Mouse (Mus musculus) right cerebral cortex, adult 2 months (tissue): ENCODE measurements around the gene Fgd6.

Source experiments
- DNase-seq, 2 experiments: peaks; one replicate each; pipeline ENCODE4 v3.0.0; 2021 to 2022; ENCODE audit warnings: low spot score in 2 of 2

Fgd6 gene

GRCm38 (mm10) chr10:94134535-94135390, 99.0 kb downstream of the Fgd6 start:
- DNase-seq = peak; percentile 22 to 44

DNA sequence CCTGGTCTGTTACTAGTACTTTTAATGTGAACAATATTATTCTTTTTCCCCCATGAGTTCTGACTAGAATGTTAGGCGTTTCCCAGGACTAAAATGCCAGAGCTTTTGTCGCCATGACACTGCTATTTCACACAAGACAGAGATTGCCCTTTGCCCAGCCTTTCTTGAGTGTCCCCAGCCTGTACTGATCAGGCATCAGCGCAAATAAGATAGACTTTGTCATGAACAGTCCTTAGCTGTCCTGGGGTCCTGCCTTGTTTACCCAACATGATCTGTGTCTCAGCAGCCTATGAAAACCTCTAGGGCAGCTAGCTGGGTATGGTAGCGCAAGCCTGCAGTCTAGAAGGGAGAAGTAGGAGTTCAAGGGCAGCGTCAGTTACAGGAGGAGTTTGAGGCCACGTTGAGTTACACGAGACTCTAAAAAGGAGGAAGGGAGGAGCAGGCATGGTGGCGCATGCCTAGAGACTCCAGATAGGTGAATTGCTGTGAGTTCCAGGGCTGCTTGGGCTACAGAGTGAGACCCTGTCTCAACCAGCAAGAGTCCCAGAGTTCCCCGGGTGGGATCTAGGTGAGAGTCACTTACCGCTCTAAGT, 103.2 kb downstream of the Fgd6 start:
- no peak for DNase-seq

- no peak for DNase-seq
Observed at GRCm38 (mm10) chr10:94140227-94140931, 104.6 kb downstream of the Fgd6 start.

GRCm38 (mm10) chr10:94142427-94142826, 106.6 kb downstream of the Fgd6 start:
- DNase-seq = no peak

DNA sequence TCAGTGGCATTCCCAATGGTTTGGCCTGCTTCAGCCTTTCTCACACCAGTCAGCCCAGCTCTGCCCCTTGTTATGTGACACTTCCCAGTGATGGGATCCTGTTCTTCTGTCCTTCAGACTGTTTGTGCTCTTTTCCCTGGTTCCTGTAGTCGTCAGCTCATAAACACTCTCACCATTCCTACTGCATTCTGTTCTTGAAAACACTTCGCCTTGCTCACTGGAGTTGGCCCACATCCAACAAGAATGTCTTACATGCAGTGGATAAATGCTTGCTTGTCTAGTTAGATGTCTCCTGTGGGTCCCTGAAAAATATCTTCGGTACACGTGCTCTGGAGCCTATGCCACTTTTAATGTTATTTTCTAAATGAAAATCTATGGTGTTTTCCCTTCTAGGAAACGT, 108.8 kb downstream of the Fgd6 start:
- DNase-seq = peak in 1 of 2 experiments; percentile 14

DNA sequence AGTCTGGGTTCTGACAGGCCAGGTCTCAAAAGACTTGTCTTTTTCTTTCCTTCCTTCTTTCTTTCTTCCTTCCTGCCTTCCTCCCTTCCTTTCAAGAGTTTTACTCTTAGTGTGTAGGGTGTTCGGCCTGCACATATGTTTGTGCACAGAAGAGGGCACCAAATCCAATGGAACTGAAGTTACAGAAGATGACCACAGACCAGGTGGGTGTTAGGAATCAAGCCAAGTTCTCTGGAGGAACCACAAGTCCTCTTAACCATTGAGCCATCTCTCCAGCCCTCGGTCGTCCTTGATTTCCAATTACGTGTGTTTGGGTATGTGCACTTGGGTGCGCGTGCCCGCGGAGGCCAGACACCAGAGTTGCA, 111.6 kb downstream of the Fgd6 start:
- DNase-seq = no peak

DNA sequence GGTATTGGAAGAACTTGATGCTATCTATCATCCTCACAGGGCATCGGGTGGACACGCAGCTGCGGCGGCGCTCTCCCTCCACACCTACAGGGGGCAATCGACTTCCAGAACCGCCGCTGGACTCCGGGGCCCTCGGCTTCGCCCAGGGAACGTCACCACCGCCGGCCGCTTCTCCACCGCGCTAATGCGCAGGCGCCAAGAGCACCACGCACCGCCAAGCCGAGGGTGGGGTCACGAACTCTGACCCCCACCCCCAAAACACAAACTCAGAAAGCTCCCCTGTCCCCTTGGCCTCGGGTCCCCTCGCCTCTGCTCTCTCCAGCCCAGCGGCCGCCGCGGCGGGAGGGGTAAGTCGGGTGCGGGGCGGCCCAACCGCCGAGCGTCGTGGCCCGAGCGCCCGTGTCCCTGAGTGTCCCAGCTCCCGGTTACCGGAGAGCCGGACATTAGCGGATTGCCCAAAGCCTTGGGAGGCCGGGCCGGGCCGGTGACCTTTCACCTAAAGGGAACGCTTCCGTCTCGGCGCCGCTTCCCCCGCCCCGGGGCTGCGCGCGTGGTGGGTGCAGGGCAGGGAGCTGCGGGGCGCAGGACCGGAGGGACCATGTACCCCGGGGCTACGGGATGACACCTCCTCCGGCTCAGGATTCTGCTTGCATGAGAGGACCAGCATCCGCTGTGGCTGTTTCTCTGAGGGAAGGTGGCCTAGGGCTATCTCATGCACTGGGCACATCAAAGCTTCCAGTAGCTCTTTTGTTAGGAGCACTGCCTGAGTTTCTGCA, 112.1 kb downstream of the Fgd6 start, which contains the start of gene Nr2c1:
TSS of gene Nr2c1 (plus strand) at position 268 of the 776 bp plus-strand sequence.
- DNase-seq = peak; percentile 93 to 94

GRCm38 (mm10) chr10:94151488-94151887, 115.7 kb downstream of the Fgd6 start:
- no peak for DNase-seq

GRCm38 (mm10) chr10:94153841-94154240, 118.0 kb downstream of the Fgd6 start:
- DNase-seq = no peak

DNA sequence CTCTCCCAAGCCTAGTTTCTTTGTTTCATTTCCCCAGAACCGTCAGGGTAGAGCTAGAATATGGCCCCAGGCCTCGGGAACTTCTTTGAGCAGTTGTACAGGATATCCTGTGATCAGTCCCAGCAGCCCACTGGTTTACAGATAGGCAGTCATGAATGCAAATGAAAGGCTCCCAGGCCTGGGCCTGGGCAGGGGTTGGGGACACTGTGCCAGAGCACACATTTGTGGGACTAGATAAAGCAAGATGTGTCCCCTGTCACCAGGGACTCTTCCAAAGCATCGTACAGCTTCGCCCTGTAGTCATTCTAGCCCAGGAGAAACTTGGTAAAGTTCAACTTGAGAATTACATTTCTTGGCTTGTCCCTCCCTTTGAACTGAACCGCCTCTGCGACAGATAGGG, 123.2 kb downstream of the Fgd6 start:
- DNase-seq = no peak

GRCm38 (mm10) chr10:94159406-94159805, 123.6 kb downstream of the Fgd6 start:
- DNase-seq = no peak

DNA sequence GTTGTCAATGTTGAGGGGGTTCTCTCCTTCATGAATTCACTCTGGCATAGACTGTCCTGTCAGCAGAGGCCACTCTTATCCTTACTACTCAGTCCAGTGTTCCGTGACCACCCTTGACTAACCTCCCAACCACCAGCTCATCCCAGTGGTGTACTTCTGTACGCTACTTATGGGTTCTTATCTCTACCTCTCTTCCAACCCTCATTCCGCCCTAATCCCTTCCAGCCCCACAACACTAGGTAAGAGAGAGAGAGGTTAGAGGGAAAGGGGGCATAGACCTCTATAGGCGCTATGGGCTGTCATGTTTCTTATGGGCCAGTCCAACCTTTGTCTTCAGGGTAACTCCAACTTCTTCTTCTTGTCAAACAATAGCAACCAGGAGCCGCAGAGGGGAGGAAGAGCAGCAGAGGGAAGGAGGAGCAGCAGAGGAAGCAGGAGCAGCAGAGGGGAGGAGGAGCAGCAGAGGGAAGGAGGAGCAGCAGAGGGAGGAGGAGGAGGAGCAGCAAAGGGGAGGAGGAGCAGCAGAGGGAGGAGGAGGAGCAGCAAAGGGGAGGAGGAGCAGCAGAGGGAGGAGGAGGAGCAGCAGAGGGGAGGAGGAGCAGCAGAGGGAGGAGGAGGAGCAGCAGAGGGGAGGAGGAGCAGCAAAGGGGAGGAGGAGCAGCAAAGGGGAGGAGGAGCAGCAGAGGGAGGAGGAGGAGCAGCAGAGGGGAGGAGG, 125.4 kb downstream of the Fgd6 start:
- no peak for DNase-seq

DNA sequence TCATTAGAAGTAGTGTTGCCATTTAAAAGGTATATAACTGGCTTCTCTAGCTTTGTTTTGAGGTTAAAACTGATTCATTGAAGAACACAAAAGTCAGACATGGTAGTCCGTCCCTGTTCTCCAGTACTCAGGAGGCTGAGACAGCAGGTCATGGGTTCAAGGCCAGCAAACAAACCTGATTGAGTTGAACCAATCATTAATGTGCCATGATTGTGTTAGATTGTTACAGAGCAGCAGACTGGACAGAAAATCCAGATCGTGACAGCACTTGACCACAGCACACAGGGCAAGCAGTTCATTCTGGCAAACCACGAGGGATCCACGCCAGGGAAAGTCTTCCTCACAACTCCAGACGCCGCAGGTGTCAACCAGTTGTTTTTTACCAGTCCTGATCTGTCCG, 126.2 kb downstream of the Fgd6 start:
- DNase-seq = no peak

DNA sequence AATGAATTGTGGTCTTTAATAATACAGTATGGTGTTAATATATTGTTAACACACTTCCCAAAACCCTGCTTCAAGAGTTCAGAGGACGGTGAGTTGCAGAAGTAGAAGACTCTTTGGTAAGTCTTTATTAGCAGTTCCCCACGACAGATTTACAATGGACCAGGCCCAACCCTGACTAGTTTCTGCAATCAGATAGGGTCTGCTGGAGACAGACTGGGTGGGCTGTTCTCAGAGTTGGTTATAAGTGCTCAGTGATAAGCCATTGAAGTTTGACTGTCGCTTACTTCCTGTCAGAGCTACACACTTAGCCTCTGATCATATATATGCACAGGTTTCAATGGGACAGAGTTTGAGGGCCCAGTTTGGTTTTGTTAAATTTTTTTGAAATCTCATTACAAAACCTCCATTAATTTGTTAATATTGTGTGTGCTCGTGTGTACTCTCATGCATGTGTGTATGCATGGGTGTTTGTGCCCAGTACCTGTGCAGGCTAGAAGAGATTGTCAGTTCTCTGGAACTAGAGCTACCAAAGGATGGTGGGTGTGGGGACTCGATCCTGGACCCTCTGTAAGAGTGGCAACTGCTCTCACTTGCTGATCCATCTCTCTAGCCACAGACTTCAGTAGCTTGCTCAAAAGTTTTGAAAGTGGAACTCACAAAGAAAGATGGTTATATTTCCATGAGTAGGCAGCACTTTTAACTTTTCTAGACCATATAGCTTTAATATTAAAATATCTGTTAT, 128.5 kb downstream of the Fgd6 start:
- DNase-seq = no peak

DNA sequence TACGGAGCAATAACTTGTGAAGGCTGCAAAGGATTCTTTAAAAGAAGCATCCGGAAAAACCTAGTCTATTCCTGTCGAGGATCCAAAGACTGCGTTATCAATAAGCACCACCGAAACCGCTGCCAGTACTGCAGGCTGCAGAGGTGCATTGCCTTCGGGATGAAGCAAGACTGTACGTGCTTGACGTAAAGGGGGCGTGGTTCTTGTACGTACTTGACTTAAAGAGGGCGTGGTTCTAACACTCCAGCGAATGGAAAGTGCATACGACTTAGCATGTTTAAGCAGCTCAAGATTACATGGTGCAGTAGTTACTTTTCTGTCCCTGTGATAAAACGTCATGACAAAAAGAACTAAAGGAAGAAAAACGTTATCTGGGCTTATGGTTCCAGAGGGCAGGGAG, 129.6 kb downstream of the Fgd6 start:
- DNase-seq = no peak

DNA sequence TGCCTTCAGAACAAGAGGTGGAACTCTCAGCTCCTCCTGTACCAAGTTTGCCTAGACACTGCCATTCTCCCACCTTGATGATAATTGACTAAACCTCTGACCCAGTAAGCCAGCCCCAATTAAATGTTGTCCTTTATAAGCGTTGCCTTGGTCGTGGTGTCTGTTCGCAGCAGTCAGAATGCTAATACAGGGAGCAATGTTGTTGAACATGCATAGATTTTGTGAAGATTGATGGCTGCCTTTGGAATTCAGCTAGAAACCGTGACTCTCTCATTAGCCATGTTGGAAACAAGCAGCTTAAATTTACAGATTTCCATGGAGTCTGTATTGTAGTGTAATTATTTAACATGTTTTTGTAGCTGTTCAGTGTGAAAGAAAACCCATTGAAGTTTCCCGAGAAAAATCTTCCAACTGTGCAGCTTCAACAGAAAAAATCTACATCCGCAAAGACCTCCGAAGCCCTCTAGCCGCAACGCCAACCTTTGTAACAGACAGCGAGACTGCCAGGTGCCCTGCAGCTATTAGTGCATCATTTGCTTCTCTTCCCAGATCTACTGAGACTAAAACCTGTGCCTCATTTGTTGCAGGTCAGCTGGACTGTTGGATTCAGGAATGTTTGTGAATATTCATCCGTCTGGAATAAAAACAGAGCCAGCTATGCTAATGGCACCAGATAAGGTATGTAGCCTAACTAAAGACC, 131.4 kb downstream of the Fgd6 start:
- no peak for DNase-seq

GRCm38 (mm10) chr10:94171440-94172130, 135.8 kb downstream of the Fgd6 start:
- no peak for DNase-seq

DNA sequence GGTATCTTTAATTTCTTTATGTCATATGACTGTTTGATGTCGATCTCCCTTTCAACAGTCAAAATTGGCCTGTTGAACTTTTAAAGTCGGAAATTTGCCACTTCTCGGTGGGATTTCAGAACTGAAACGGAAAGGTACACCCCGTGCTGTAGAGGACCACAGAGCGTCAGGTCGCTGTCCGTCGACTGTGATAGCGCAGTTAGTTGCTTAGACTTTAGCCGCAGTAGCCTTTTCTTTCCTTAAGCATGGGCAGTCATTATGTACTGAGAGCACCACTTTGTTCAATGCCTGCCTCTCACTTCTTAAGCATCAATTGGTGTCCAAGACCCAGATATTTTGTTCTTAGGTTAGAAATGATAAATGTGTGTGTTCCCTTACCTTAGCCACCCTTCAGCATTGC, 136.3 kb downstream of the Fgd6 start:
- DNase-seq = no peak

DNA sequence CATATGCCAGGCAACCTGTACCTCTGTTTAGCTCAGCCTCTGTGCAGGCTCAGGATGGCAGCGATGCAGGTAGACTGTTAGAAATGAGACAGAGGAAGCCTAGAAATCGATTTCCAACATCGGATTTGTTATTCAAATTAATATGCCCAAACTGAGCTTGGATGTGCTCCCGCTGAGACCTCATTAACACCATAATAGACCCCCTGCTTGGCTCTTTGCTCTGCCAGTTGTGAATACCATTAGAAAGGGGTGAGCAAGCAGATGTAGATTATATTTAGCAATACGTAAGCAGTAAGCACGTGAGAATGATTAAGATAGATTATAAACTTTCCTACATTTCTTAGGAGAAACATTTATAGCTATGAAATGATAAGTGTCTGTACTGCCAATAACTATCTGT, 136.9 kb downstream of the Fgd6 start:
- no peak for DNase-seq
